Mouse (Mus musculus) liver, embryonic 12.5 days (tissue): ENCODE measurements at regions not wholly inside any gene's neighbourhood (a gene's known extent, or its start where the extent isn't known, plus 50 kb on each side); places are given as distances from the start of the nearest gene placed in this dataset.

Experiments
- ATAC-seq: fragments of 200-750 bp; cut with Nextera tagmentation; 2 replicates; pipeline ENCODE4 v1.8.0; 2017; ENCODE audit warnings: moderate number of reproducible peaks, mild to moderate bottlenecking, moderate library complexity
- H3K27ac ChIP-seq: fragments of 300-500 bp; sonication (generic); 2 replicates; pipeline ENCODE4 v1.5.1; 2016; ENCODE audit warnings: mild to moderate bottlenecking
- H3K27me3 ChIP-seq: fragments of 300-500 bp; sonication (generic); replicated peaks from 2 replicates; pipeline ENCODE4 v1.6.1; 2016; ENCODE audit warnings: mild to moderate bottlenecking, moderate library complexity
- H3K36me3 ChIP-seq: fragments of 300-500 bp; sonication (generic); 2 replicates; pipeline ENCODE4 v1.6.1; 2016; ENCODE audit warnings: mild to moderate bottlenecking, moderate library complexity
- H3K4me1 ChIP-seq: fragments of 300-500 bp; sonication (generic); 2 replicates; pipeline ENCODE4 v1.6.1; 2016
- H3K4me2 ChIP-seq: fragments of 300-500 bp; sonication (generic); 2 replicates; pipeline ENCODE4 v1.6.1; 2016; ENCODE audit warnings: mild to moderate bottlenecking, moderate library complexity
- H3K4me3 ChIP-seq: fragments of 300-500 bp; sonication (generic); 2 replicates; pipeline ENCODE4 v1.5.1; 2016; ENCODE audit warnings: mild to moderate bottlenecking, moderate library complexity
- H3K9ac ChIP-seq: fragments of 300-500 bp; sonication (generic); 2 replicates; pipeline ENCODE4 v1.6.1; 2016; ENCODE audit warnings: mild to moderate bottlenecking, moderate library complexity
- H3K9me3 ChIP-seq: fragments of 300-500 bp; sonication (generic); replicated peaks from 2 replicates; pipeline ENCODE4 v1.6.1; 2016; ENCODE audit warnings: mild to moderate bottlenecking, moderate library complexity
- WGBS: fragments of 180-500 bp; shearing (Covaris S2); methylation state at CpG from one replicate; pipeline ENCODE4 v1.1.7; 2016; ENCODE audit not compliant: insufficient replicate concordance; 5-methylcytosine and 5-hydroxymethylcytosine counted together

DNA sequence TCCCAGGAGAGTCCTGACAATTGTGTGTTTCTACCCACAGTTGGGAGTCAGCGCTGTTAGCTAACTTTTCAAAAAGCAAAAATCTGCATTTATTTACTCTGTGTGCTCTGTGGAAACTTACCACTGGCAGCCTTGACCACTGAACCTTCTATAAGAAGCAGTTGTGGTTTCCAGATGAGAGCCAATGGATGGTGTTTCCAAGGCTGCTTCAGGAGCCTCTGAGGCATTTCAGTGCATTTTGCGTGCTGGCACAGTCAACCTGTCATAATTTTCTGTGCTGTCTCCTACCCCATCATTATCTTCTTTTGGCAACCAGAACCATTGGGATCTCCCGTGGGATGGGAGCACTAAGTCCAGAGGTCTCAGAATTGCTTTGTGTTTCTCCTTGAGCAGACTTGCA lies 60.3 kb downstream of the 4930544G11Rik start:
- H3K36me3 ChIP-seq: no peaks in the 10 kb centered on the region
- no peak overlapping the region for H3K4me3 ChIP-seq
- no peak overlapping the region for H3K4me2 ChIP-seq
- no peak overlapping the region for H3K27ac ChIP-seq
- no peaks in the 10 kb centered on the region for H3K27me3 ChIP-seq
- WGBS: 73% methylated on average over 3 of the region's 3 CpGs
- no peak overlapping the region for H3K9ac ChIP-seq
- H3K4me1 ChIP-seq: no peaks in the 10 kb centered on the region
- no peak for ATAC-seq
- H3K9me3 ChIP-seq: no peaks in the 10 kb centered on the region

DNA sequence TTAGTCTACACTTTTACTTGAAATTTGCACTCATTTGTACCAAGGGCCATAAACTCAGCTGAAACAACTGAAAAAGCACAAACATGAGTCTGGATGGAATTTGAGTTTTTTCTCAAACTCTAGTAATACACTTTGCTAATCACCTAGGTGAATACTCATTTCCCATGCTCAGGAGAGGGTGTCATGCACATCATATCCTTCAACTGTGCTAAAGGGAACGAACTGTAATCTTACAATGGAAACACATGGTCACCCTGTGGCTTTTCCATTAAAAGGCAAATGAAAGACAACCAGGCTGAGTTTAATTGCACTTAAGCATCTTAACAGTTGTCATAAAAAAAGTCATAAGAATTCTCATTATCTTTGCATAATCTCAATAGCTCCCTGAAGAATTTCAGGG lies 71.1 kb downstream of the 4930544G11Rik start:
- no peaks in the 10 kb centered on the region for H3K4me1 ChIP-seq
- H3K4me2 ChIP-seq: no peak overlapping the region
- 51% methylated on average over 1 of the region's 1 CpGs for WGBS
- H3K36me3 ChIP-seq: no peaks in the 10 kb centered on the region
- no peak overlapping the region for H3K4me3 ChIP-seq
- no peak for ATAC-seq
- no peaks in the 10 kb centered on the region for H3K9me3 ChIP-seq
- H3K27me3 ChIP-seq: no peaks in the 10 kb centered on the region
- no peak overlapping the region for H3K27ac ChIP-seq
- H3K9ac ChIP-seq: no peak overlapping the region

DNA sequence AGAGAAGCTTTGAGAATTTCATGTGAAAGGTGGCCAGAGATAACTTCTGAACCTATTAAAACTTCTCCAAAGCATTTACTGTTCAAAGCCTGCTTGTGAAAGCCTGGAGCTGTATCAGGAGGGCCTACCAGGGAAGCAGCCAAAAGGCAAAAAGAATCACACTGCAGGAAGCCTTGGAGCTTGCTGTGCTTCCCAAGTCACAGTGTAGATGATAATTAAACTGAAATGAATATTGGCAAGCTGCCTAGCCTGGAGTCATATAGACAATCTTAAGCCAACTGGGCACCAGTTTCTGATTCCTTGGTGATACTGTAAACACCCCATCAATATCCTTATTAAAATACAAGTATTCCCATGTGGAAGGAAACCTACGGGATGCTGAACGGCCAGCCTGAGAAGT lies 84.4 kb downstream of the 4930544G11Rik start:
- no peak overlapping the region for H3K9ac ChIP-seq
- no peak overlapping the region for H3K4me2 ChIP-seq
- H3K27ac ChIP-seq: no peak overlapping the region
- no peaks in the 10 kb centered on the region for H3K4me1 ChIP-seq
- no peaks in the 10 kb centered on the region for H3K9me3 ChIP-seq
- no peaks in the 10 kb centered on the region for H3K27me3 ChIP-seq
- H3K36me3 ChIP-seq: no peaks in the 10 kb centered on the region
- no peak overlapping the region for H3K4me3 ChIP-seq
- WGBS: 76% methylated on average over 2 of the region's 2 CpGs
- ATAC-seq: no peak

DNA sequence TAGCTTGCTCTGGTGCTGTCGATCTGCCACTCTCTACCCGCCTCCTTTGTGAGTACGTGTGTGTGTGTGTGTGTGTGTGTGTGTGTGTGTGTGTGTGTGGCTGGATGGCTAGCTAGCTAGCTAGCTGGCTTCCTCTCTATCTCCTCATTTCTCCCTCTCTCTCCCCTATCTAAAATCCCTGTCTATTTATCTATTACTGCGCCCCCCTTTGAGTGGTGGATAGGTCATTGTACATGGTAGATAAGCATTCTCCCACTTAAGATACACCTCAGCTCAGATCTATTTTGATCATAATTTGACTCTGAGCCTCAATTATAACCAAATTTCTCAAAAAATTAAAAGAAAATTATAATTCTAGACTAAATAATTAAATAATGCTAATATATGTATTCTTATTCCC lies 99.4 kb downstream of the 4930544G11Rik start:
- WGBS: 30% methylated on average over 4 of the region's 4 CpGs
- Histone ChIP-seq H3K4me1 (peaks cover 23% of the 10 kb centered on the region), H3K9me3 (no peaks in the 10 kb centered on the region), H3K27me3 (no peaks in the 10 kb centered on the region), H3K36me3 (no peaks in the 10 kb centered on the region), H3K4me2 (peak overlapping the region; percentile 43), H3K27ac (peak overlapping the region; percentile 88), H3K4me3 (no peak overlapping the region), H3K9ac (no peak overlapping the region)
- peak; percentile 50 for ATAC-seq

DNA sequence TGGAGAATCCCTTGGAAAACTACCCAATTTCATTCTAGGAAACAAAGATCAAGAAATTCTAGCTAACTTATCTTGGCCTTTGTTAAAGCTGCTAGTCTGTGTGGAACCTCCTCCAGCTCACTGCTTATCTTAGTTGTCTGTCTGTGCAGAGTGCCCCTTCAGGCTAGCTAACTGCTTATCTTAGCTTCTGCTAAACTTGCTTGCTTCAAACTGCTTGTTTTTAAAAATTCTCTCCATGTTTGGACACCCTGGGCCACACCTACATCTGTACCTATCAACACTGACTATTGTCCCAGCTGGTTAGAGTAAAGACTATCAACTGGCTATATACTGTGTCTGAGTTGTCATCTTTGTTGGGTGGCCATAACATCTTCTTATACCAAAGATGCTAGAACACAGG lies 100.0 kb downstream of the 4930544G11Rik start:
- Histone ChIP-seq H3K27ac (peak overlapping the region; percentile 88), H3K4me1 (peaks cover 23% of the 10 kb centered on the region), H3K27me3 (no peaks in the 10 kb centered on the region), H3K9me3 (no peaks in the 10 kb centered on the region), H3K4me2 (peak overlapping the region; percentile 43), H3K4me3 (no peak overlapping the region), H3K9ac (no peak overlapping the region), H3K36me3 (no peaks in the 10 kb centered on the region)
- peak; percentile 95 for ATAC-seq

DNA sequence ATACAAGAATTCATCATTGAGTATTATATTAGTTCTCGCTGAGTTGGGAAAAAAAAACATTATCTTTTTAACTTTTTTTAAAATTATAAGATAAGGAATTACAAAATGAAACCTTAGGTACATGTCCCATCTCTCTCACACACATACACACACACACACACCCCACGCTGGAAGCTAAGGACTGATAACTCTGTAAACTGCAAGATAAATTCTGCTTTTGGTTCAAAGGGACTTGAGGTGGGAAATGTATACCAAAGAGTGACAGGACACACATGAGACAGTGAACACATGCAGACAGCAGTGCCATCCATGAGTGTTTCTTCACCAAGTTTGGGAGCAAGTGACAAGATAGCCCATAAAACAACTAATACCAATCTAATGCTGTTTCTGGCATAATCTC lies 100.8 kb downstream of the 4930544G11Rik start:
- H3K9me3 ChIP-seq: no peaks in the 10 kb centered on the region
- H3K4me2 ChIP-seq: peak overlapping the region; percentile 40
- H3K27ac ChIP-seq: peak overlapping the region; percentile 74
- no peaks in the 10 kb centered on the region for H3K27me3 ChIP-seq
- no peak overlapping the region for H3K4me3 ChIP-seq
- no peaks in the 10 kb centered on the region for H3K36me3 ChIP-seq
- H3K4me1 ChIP-seq: peaks cover 23% of the 10 kb centered on the region
- ATAC-seq: peak; percentile 74
- 19% methylated on average over 2 of the region's 2 CpGs for WGBS
- no peak overlapping the region for H3K9ac ChIP-seq

DNA sequence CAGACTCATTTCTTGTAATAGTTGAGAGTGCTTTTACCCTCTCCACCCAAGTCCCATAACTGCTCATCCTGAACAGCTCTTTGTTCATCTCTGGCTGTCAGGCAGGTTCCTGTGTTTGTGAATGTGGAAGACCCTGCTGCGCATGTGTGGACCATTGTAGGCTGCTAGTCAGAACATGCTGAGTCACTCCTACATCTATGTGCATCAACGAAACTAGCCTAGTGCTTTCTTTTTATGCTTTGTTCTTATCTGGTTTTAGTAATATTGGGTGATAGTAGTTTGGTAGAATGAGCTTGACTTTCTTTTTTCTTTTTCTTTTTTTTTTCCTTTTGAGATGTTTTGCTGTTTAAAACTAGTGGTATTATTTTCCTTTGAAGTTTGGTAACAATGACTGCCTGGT lies 116.5 kb downstream of the 4930544G11Rik start:
- WGBS: 51% methylated on average over 2 of the region's 2 CpGs
- H3K4me2 ChIP-seq: no peak overlapping the region
- no peak overlapping the region for H3K4me3 ChIP-seq
- H3K9me3 ChIP-seq: no peaks in the 10 kb centered on the region
- H3K27ac ChIP-seq: no peak overlapping the region
- no peak overlapping the region for H3K9ac ChIP-seq
- H3K36me3 ChIP-seq: no peaks in the 10 kb centered on the region
- peaks cover 6% of the 10 kb centered on the region; the same call in 1 of the 2 replicates for H3K4me1 ChIP-seq
- no peaks in the 10 kb centered on the region for H3K27me3 ChIP-seq
- ATAC-seq: peak; percentile 70; the same call in 1 of the 2 replicates

DNA sequence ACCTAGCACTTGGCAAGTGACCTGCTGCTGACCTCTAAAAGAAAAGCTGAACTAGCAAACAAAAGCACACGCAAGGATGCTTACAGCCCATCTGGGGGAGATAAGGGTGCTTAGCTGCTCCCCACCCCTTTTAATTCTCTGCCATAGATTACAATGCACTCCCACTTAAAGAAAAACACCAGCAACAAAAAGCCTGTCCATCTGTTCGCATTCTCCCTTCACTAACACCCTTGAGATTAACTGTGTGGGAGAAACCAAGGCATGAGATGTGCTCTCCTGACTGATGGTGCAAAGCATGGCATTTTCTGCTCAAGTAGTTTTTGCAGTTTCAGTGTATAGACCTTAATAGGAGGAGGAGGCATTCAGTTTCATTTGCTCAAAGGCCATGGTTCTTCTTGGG lies 125.0 kb downstream of the 4930544G11Rik start:
- Histone ChIP-seq H3K27ac (no peak overlapping the region), H3K4me3 (no peak overlapping the region), H3K9ac (no peak overlapping the region), H3K4me2 (no peak overlapping the region), H3K4me1 (peaks cover 11% of the 10 kb centered on the region), H3K9me3 (no peaks in the 10 kb centered on the region), H3K27me3 (no peaks in the 10 kb centered on the region), H3K36me3 (no peaks in the 10 kb centered on the region)
- peak; percentile 54; the same call in 1 of the 2 replicates for ATAC-seq
- WGBS: 33% methylated on average over 2 of the region's 2 CpGs

DNA sequence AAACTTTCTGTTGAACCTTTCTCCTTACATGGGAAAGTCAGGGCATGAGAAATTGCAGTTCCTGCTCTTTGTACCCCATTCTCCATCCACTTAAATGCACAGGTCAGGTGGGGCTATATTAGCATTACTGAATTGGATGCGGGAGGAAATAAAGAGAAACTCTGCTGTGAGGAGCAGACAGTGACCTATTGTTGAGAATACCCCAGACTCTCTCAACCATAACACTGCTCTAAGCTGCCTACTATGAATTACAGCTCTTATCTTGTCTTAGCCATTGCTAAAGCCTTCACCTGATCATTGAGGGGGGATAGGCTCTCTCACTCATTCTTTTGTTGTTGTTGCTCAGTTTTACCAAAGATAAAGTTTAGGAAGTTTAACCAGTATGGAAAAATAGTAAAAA lies 126.4 kb downstream of the 4930544G11Rik start:
- 74% methylated on average over 1 of the region's 1 CpGs for WGBS
- Histone ChIP-seq H3K4me1 (peaks cover 11% of the 10 kb centered on the region), H3K36me3 (no peaks in the 10 kb centered on the region), H3K4me3 (no peak overlapping the region), H3K9me3 (no peaks in the 10 kb centered on the region), H3K4me2 (no peak overlapping the region), H3K9ac (no peak overlapping the region), H3K27me3 (no peaks in the 10 kb centered on the region), H3K27ac (no peak overlapping the region)
- no peak for ATAC-seq

DNA sequence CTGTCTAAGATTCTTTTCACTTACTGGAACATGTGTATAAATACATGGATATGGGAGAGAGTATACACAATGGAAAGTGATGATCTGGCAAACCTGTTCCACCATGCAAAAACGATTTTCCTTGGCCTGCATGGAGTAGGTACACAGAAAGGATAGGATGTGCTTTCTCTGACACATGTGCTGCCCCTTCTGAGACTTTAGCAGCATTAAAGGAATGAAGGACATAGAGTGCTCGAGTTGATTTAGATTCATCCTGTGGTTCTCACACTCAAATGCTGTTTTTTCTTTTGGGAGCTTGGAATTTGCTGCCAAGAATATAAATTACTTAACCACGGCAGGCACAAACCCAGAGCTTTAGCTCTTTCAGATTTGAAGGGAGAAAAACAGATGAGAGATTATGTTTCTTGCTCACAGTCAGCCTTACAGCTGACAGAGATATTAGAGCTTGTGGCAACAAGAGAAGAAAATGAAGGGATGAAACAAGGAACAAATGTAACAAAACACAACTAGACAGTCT lies 149.2 kb downstream of the 4930544G11Rik start:
- 44% methylated on average over 3 of the region's 3 CpGs for whole genome bisulfite sequencing
- no peak overlapping the region for H3K4me2 ChIP-seq

DNA sequence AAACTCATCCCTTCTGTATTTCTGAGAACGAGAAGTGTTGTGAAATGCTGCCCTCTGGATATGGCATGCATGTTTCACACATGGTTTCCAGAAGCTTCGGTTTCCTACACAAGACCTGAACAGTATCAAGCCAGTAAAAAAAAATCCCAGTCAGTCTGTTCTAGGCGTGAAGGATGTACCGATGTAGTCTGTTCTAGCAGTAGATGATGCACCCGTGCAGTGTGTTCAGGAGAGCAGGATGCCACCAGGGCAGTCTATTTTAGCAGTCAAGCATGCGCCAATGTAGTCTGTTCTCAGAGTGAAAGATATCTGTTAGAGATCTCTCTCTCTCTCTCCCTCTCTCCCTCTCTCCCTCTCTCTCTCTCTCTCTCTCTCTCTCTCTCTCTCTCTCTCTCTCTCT lies 162.0 kb downstream of the 4930544G11Rik start:
- Histone ChIP-seq H3K9me3 (no peaks in the 10 kb centered on the region), H3K4me2 (no peak overlapping the region), H3K9ac (no peak overlapping the region), H3K4me3 (no peak overlapping the region), H3K4me1 (no peaks in the 10 kb centered on the region), H3K27me3 (no peaks in the 10 kb centered on the region), H3K27ac (no peak overlapping the region), H3K36me3 (no peaks in the 10 kb centered on the region)
- no peak for ATAC-seq
- WGBS: 71% methylated on average over 6 of the region's 6 CpGs

More for the DNA sequence above, 149.2 kb downstream of the 4930544G11Rik start:
- Histone ChIP-seq H3K27me3 (no peaks in the 10 kb centered on the region), H3K9me3 (no peaks in the 10 kb centered on the region), H3K36me3 (no peaks in the 10 kb centered on the region), H3K27ac (no peak overlapping the region), H3K9ac (no peak overlapping the region), H3K4me1 (no peaks in the 10 kb centered on the region), H3K4me3 (no peak overlapping the region)
- ATAC-seq: no peak

DNA sequence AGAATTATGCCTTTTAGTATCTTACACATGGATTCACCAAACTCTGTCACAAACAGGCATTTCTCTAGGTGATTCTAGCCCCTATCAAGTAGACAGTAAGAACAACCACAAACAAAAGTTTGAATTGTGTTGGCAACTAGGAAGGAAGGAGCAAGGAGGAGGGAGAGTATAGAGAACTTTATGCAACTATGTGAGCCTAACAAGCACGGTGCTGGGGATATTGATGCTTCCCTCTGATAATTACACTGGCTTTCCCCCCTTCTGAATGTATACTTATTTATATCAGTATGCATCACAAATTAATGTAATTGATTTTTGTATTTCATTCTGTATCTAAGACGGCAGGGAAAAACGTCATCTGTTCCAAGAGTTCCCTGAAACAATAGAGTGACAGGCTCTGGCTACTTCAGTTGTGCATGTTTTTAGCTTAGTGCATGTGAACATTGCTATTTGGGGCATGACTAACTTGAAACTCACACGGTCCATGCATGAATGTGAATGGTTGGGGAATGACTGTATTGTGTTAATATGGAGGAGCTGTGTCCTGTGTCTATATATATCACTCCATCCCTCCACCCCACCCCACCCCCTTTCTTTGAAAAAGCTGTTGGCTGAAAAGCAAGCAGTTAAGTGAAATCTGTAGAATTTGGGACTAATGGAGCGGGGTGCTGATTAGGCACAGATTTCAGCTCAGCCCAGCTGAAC lies 169.2 kb downstream of the 4930544G11Rik start:
- H3K4me3 ChIP-seq: no peak overlapping the region
- no peak overlapping the region for H3K9ac ChIP-seq
- no peaks in the 10 kb centered on the region for H3K27me3 ChIP-seq
- H3K27ac ChIP-seq: no peak overlapping the region
- H3K4me1 ChIP-seq: no peaks in the 10 kb centered on the region
- no peak for ATAC-seq
- no peaks in the 10 kb centered on the region for H3K9me3 ChIP-seq
- no peak overlapping the region for H3K4me2 ChIP-seq
- H3K36me3 ChIP-seq: no peaks in the 10 kb centered on the region
- WGBS: 60% methylated on average over 5 of the region's 5 CpGs

DNA sequence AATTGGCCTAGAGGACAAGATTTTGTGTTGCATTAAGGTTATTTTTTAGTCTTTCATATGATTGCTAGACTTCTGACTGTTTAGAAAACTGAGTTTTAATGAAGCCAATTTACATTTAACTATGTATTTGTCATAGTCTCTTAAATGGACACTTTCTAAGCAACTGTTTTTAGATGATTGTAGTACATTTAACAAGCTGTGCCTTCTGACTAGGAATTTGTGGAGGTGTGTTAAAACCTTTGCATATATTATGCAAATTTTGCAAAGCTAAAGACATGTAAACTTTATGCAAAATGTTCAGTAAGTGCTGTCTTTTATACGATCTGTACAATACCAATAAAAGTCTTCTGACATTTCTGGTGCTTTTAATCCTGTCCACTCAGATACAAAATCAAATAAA lies 171.9 kb downstream of the 4930544G11Rik start:
- 64% methylated on average over 1 of the region's 1 CpGs for WGBS
- ATAC-seq: no peak

More for the DNA sequence above, 171.9 kb downstream of the 4930544G11Rik start:
- no peaks in the 10 kb centered on the region for H3K9me3 ChIP-seq
- no peak overlapping the region for H3K9ac ChIP-seq
- H3K27me3 ChIP-seq: no peaks in the 10 kb centered on the region
- H3K4me2 ChIP-seq: no peak overlapping the region
- no peaks in the 10 kb centered on the region for H3K36me3 ChIP-seq
- H3K27ac ChIP-seq: no peak overlapping the region
- no peak overlapping the region for H3K4me3 ChIP-seq
- H3K4me1 ChIP-seq: no peaks in the 10 kb centered on the region
